Mouse (Mus musculus) midbrain, embryonic 14.5 days (tissue): Measurements from ENCODE around the gene Sptbn1. TPM values are rescaled to one million over a fixed set of nuclear protein-coding genes. Genes with fewer than 3 reads are reported as not detected.

Experiments used
- ATAC-seq: fragments of 200-750 bp; cut with Nextera tagmentation; 2 replicates; pipeline ENCODE4 v1.8.0; 2017; ENCODE audit warnings: moderate number of reproducible peaks, moderate library complexity; ENCODE audit not compliant: low FRiP score, low TSS enrichment
- DNase-seq: peaks from one replicate; pipeline ENCODE4 v3.0.0-alpha.2; 2015
- H3K27ac ChIP-seq: fragments of 300-500 bp; sonication (generic); replicated peaks from 2 replicates; pipeline ENCODE4 v1.5.1; 2014; ENCODE audit warnings: mild to moderate bottlenecking, low read depth, low read length, moderate library complexity
- H3K27me3 ChIP-seq: fragments of 300-500 bp; sonication (generic); 2 replicates; pipeline ENCODE4 v1.6.1; 2014; ENCODE audit warnings: low read length, control low read depth, mixed read lengths; ENCODE audit not compliant: control insufficient read depth, insufficient read depth
- H3K36me3 ChIP-seq: fragments of 300-500 bp; sonication (generic); 2 replicates; pipeline ENCODE4 v1.6.1; 2014; ENCODE audit warnings: low read length, control low read depth; ENCODE audit not compliant: control insufficient read depth, insufficient read depth
- H3K4me1 ChIP-seq: fragments of 300-500 bp; sonication (generic); 2 replicates; pipeline ENCODE4 v1.6.1; 2014; ENCODE audit warnings: mild to moderate bottlenecking, antibody characterized with exemption, low read length, control low read depth; ENCODE audit not compliant: control insufficient read depth, insufficient read depth
- H3K4me2 ChIP-seq: fragments of 300-500 bp; sonication (generic); 2 replicates; pipeline ENCODE4 v1.6.1; 2014; ENCODE audit warnings: mild to moderate bottlenecking, low read length, moderate library complexity
- H3K4me3 ChIP-seq: fragments of 300-500 bp; sonication (generic); replicated peaks from 2 replicates; pipeline ENCODE4 v1.5.1; 2014; ENCODE audit warnings: low read depth, low read length
- H3K9ac ChIP-seq: fragments of 300-500 bp; sonication (generic); replicated peaks from 2 replicates; pipeline ENCODE4 v1.6.1; 2014; ENCODE audit warnings: mild to moderate bottlenecking, low read length, moderate library complexity
- H3K9me3 ChIP-seq: fragments of 300-500 bp; sonication (generic); 2 replicates; pipeline ENCODE4 v1.6.1; 2016; ENCODE audit warnings: low read length, control low read depth, mixed read lengths; ENCODE audit not compliant: control insufficient read depth
- WGBS: fragments of 180-500 bp; shearing (Covaris S2); extraction: QIAGEN DNeasy Blood & Tissue Kit; methylation state at CpG from one replicate; pipeline ENCODE4 v1.1.7; 2014; 5-methylcytosine and 5-hydroxymethylcytosine counted together
- polyA plus RNA-seq: library from polyadenylated mRNA; unstranded; fragments of >200 nt; fragmentation: Nextera tagmentation; extraction: Ambion mirVana; gene quantifications from 2 replicates; pipeline ENCODE4 v1.2.1, GENCODE M21; 2014

Sptbn1 gene
- polyA plus RNA-seq, 1 experiment from 2014 or later: 181 TPM

DNA sequence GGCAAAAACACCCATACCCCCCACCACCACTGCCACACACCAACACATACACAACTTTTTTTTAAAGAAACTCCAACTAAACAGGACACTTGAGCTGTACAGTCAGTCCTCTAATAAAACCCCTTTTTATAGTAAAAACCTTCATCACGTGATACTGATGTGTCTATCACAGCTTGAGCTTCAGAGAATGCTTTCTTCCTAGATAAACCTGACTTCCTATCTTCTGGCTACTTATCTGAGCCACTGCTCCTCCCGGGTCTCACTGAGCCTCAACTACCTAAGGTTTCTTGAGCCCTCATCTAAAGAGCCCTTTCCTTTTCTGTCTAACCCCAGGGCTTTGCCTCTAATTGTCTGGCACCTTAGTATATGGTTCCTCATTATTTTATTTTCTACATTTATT is 113.0 kb downstream of the Sptbn1 start:
- Histone ChIP-seq H3K4me2 (no peak overlapping the region), H3K9me3 (no peaks in the 10 kb centered on the region), H3K36me3 (peaks cover 53% of the 10 kb centered on the region), H3K4me1 (no peaks in the 10 kb centered on the region), H3K27ac (no peak overlapping the region), H3K27me3 (no peaks in the 10 kb centered on the region), H3K4me3 (no peak overlapping the region), H3K9ac (no peak overlapping the region)
- 95% methylated on average over 2 of the region's 2 CpGs for WGBS
- ATAC-seq (no peak), DNase-seq (no peak)

- H3K4me2 ChIP-seq: no peak overlapping the region
- 94% methylated on average over 5 of the region's 5 CpGs for WGBS
- no peaks in the 10 kb centered on the region for H3K4me1 ChIP-seq
- no peak overlapping the region for H3K27ac ChIP-seq
- no peak for DNase-seq
- H3K9ac ChIP-seq: no peak overlapping the region
- no peak for ATAC-seq
- peaks cover 85% of the 10 kb centered on the region for H3K36me3 ChIP-seq
- no peaks in the 10 kb centered on the region for H3K9me3 ChIP-seq
- H3K4me3 ChIP-seq: no peak overlapping the region
- H3K27me3 ChIP-seq: no peaks in the 10 kb centered on the region
These were observed 119.1 kb downstream of the Sptbn1 start for GRCm38 (mm10) chr11:30148888-30149287.

GRCm38 (mm10) chr11:30148378-30148777 is 119.6 kb downstream of the Sptbn1 start:
- Histone ChIP-seq H3K4me3 (no peak overlapping the region), H3K4me1 (no peaks in the 10 kb centered on the region), H3K9me3 (no peaks in the 10 kb centered on the region), H3K9ac (no peak overlapping the region), H3K27ac (no peak overlapping the region), H3K36me3 (peaks cover 85% of the 10 kb centered on the region), H3K4me2 (no peak overlapping the region), H3K27me3 (no peaks in the 10 kb centered on the region)
- ATAC-seq: no peak
- DNase-seq: no peak

DNA sequence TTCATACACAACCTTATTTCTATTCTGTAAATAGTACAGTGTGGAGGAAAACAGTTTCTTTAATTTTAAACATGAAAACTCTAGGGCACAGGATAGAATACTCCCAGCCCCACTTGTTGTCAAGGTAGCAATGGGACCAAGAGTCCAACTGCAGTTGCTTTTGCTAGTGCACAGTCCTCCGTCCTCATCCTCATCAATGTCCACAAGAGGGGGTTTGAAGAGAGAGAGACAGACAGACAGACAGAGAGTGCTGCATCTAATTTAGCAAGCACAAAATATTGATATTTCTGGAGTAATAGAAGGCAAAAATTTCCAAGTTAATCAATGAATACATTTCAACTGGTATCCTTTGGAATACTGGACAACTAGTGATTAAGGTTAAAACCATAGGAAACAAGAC is 120.1 kb downstream of the Sptbn1 start:
- 95% methylated on average over 1 of the region's 1 CpGs for WGBS
- H3K9me3 ChIP-seq: no peaks in the 10 kb centered on the region
- H3K4me3 ChIP-seq: no peak overlapping the region
- H3K27ac ChIP-seq: no peak overlapping the region
- no peak overlapping the region for H3K9ac ChIP-seq
- no peak for DNase-seq
- no peaks in the 10 kb centered on the region for H3K4me1 ChIP-seq
- H3K4me2 ChIP-seq: no peak overlapping the region
- peaks cover 84% of the 10 kb centered on the region for H3K36me3 ChIP-seq
- no peak for ATAC-seq
- no peaks in the 10 kb centered on the region for H3K27me3 ChIP-seq

DNA sequence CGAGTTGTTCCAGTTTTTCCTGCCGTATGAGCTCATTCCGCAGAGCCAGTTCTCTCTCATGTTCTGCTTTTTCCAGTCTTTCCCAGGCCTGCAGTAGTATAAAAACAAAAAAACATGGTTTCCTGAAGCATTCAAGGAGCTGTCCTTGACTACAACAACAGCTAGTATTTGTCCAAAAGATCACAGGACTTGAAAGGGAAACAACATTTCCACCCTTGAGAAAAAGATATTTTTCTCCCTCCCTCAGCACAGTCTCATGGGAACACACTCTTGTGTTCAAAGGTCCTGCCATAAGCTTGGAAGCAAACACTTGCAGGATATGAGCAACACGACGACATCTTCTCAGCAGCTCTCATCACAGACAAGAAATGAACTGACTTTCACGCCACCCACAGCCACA is 124.9 kb downstream of the Sptbn1 start:
- H3K9me3 ChIP-seq: no peaks in the 10 kb centered on the region
- H3K4me3 ChIP-seq: no peak overlapping the region
- peaks cover 96% of the 10 kb centered on the region for H3K36me3 ChIP-seq
- no peak overlapping the region for H3K4me2 ChIP-seq
- DNase-seq (no peak), ATAC-seq (no peak)
- no peak overlapping the region for H3K9ac ChIP-seq
- H3K4me1 ChIP-seq: no peaks in the 10 kb centered on the region
- no peak overlapping the region for H3K27ac ChIP-seq
- H3K27me3 ChIP-seq: no peaks in the 10 kb centered on the region
- 88% methylated on average over 6 of the region's 6 CpGs for WGBS

GRCm38 (mm10) chr11:30139165-30139826 is 128.7 kb downstream of the Sptbn1 start:
- Histone ChIP-seq H3K27ac (no peak overlapping the region), H3K9me3 (no peaks in the 10 kb centered on the region)
- 92% methylated on average over 17 of the region's 17 CpGs for WGBS

GRCm38 (mm10) chr11:30137081-30137480 is 130.9 kb downstream of the Sptbn1 start:
- peaks cover 97% of the 10 kb centered on the region for H3K36me3 ChIP-seq
- no peaks in the 10 kb centered on the region for H3K27me3 ChIP-seq
- ATAC-seq: no peak
- no peak overlapping the region for H3K4me3 ChIP-seq
- DNase-seq: no peak
- H3K27ac ChIP-seq: no peak overlapping the region
- H3K4me2 ChIP-seq: no peak overlapping the region
- WGBS: 94% methylated on average over 12 of the region's 12 CpGs
- no peaks in the 10 kb centered on the region for H3K4me1 ChIP-seq
- no peak overlapping the region for H3K9ac ChIP-seq
- no peaks in the 10 kb centered on the region for H3K9me3 ChIP-seq

More at GRCm38 (mm10) chr11:30139165-30139826, 128.7 kb downstream of the Sptbn1 start:
- DNase-seq: no peak
- no peak overlapping the region for H3K4me2 ChIP-seq
- H3K27me3 ChIP-seq: no peaks in the 10 kb centered on the region
- no peaks in the 10 kb centered on the region for H3K4me1 ChIP-seq
- peaks cover 97% of the 10 kb centered on the region for H3K36me3 ChIP-seq
- H3K4me3 ChIP-seq: no peak overlapping the region
- H3K9ac ChIP-seq: no peak overlapping the region
- ATAC-seq: no peak

- no peak overlapping the region for H3K27ac ChIP-seq
- H3K4me2 ChIP-seq: no peak overlapping the region
- 87% methylated on average over 1 of the region's 1 CpGs for WGBS
- H3K4me1 ChIP-seq: no peaks in the 10 kb centered on the region
- no peak for ATAC-seq
- no peaks in the 10 kb centered on the region for H3K9me3 ChIP-seq
- peaks cover 94% of the 10 kb centered on the region for H3K36me3 ChIP-seq
- H3K4me3 ChIP-seq: no peak overlapping the region
- no peak overlapping the region for H3K9ac ChIP-seq
- DNase-seq: no peak
- H3K27me3 ChIP-seq: no peaks in the 10 kb centered on the region
These were observed 133.9 kb downstream of the Sptbn1 start for GRCm38 (mm10) chr11:30134058-30134457.

GRCm38 (mm10) chr11:30132581-30132980 is 135.4 kb downstream of the Sptbn1 start:
- 98% methylated on average over 6 of the region's 6 CpGs for WGBS
- H3K4me3 ChIP-seq: no peak overlapping the region
- no peaks in the 10 kb centered on the region for H3K9me3 ChIP-seq
- H3K27me3 ChIP-seq: no peaks in the 10 kb centered on the region
- H3K27ac ChIP-seq: no peak overlapping the region
- no peak overlapping the region for H3K9ac ChIP-seq
- H3K4me2 ChIP-seq: no peak overlapping the region
- H3K36me3 ChIP-seq: peaks cover 94% of the 10 kb centered on the region
- H3K4me1 ChIP-seq: no peaks in the 10 kb centered on the region
- ATAC-seq (no peak), DNase-seq (no peak)
